Comparison of ENCODE assay signal across 30 mouse cellular contexts in the genomic region with DNA sequence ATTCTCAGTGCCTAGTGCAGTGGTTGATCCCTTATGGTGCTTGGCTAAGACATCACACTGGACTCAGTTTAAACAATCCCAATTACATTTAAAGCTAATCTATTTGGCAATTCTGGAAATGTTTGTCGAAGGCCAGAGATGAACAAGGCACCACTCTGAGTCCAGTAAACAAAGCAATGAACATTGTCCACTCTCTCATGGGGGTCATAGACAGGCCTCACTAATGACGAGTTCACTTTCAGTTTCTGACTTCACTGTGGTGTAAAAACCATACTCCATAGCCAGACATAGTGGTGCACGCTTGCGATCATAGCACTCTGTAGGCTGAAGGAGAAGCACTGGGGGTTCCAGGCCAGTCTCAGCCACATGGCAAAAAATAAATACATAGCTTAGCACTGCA. TPM values are rescaled to one million over a fixed set of nuclear protein-coding genes. Genes with fewer than 3 reads are reported as not detected.
"Had no signal": no experiment of that assay in that cellular context is flagged by ENCODE, and none has a peak within 500 bp of the region (broad histone marks: within the 10 kb centered on the region; RNA-seq: fewer than 3 reads in every experiment).

No protein-coding gene starts in this region.

- H3K4me1 ChIP-seq: kidney, embryonic 15.5 days; limb, embryonic 15.5 days; lung, embryonic 15.5 days; midbrain, embryonic 10.5 days; midbrain, embryonic 13.5 days; neural tube, embryonic 12.5 days; neural tube, embryonic 15.5 days had no signal

- H3K4me2 ChIP-seq: kidney, embryonic 15.5 days; limb, embryonic 12.5 days; limb, embryonic 15.5 days; lung, embryonic 15.5 days; midbrain, embryonic 13.5 days; neural tube, embryonic 12.5 days; neural tube, embryonic 15.5 days had no signal

- H3K4me3 ChIP-seq: kidney, embryonic 15.5 days; left cerebral cortex, adult 2 months; limb, embryonic 12.5 days; limb, embryonic 15.5 days; lung, embryonic 15.5 days; megakaryocyte, embryonic 14.5 days; midbrain, embryonic 10.5 days; midbrain, embryonic 13.5 days; neural tube, embryonic 12.5 days; neural tube, embryonic 15.5 days had no signal

- H3K27me3 ChIP-seq: kidney, embryonic 15.5 days; limb, embryonic 12.5 days; limb, embryonic 15.5 days; lung, embryonic 15.5 days; megakaryocyte, embryonic 14.5 days; midbrain, embryonic 13.5 days; neural tube, embryonic 12.5 days; neural tube, embryonic 15.5 days had no signal

- H3K27ac ChIP-seq: kidney, embryonic 15.5 days; left cerebral cortex, adult 2 months; limb, embryonic 12.5 days; limb, embryonic 15.5 days; lung, embryonic 15.5 days; midbrain, embryonic 10.5 days; midbrain, embryonic 13.5 days; neural tube, embryonic 12.5 days; neural tube, embryonic 15.5 days had no signal

- H3K36me3 ChIP-seq: kidney, embryonic 15.5 days; limb, embryonic 12.5 days; limb, embryonic 15.5 days; lung, embryonic 15.5 days; midbrain, embryonic 10.5 days; midbrain, embryonic 13.5 days; neural tube, embryonic 12.5 days; neural tube, embryonic 15.5 days had no signal

- H3K9me3 ChIP-seq: kidney, embryonic 15.5 days; limb, embryonic 12.5 days; limb, embryonic 15.5 days; lung, embryonic 15.5 days; megakaryocyte, embryonic 14.5 days; midbrain, embryonic 10.5 days; midbrain, embryonic 13.5 days; neural tube, embryonic 12.5 days; neural tube, embryonic 15.5 days had no signal

- ATAC-seq: intestine, postnatal 0 days; midbrain, embryonic 13.5 days; midbrain, embryonic 16.5 days had no signal

- H3K9ac ChIP-seq: kidney, embryonic 15.5 days; limb, embryonic 12.5 days; limb, embryonic 15.5 days; lung, embryonic 15.5 days; midbrain, embryonic 13.5 days; neural tube, embryonic 12.5 days; neural tube, embryonic 15.5 days had no signal

- DNase-seq: kidney, adult 8-10 months; kidney, postnatal 10 days; kidney, postnatal 36 days; layer of hippocampus, postnatal 36 days; left cerebral cortex, postnatal 4 days; lung, adult 18-20 months; lung, postnatal 10 days; lung, postnatal 36 days; right cerebral cortex, postnatal 25 days; spleen, adult 18-20 months; thymus, adult 18-20 months; thymus, postnatal 36 days had no signal

RNA-seq across cellular contexts. Expression of a gene that starts 18.9 kb away (rescaled TPM):
- polyA plus RNA-seq: limb, embryonic 12.5 days; midbrain, embryonic 13.5 days; midbrain, embryonic 16.5 days; neural tube, embryonic 12.5 days; neural tube, embryonic 15.5 days had no signal

RNA-seq across cellular contexts. Expression of a gene that starts 25.9 kb away (rescaled TPM):
- total RNA-seq: layer of hippocampus, adult 8-10 months; layer of hippocampus, postnatal 10 days; layer of hippocampus, postnatal 36 days; left cerebral cortex, adult 2 months; left cerebral cortex, postnatal 10 days; left cerebral cortex, postnatal 4 days had no signal
- polyA plus RNA-seq: intestine, embryonic 14.5 days; intestine, postnatal 0 days; kidney, embryonic 15.5 days; limb, embryonic 12.5 days; limb, embryonic 15.5 days; midbrain, embryonic 10.5 days; midbrain, embryonic 13.5 days; midbrain, embryonic 16.5 days; neural tube, embryonic 12.5 days; neural tube, embryonic 15.5 days; stomach, embryonic 16.5 days; urinary bladder, adult 2 months had no signal
